Comparison of ENCODE assay signal across 9 mouse cellular contexts in the genomic region with DNA sequence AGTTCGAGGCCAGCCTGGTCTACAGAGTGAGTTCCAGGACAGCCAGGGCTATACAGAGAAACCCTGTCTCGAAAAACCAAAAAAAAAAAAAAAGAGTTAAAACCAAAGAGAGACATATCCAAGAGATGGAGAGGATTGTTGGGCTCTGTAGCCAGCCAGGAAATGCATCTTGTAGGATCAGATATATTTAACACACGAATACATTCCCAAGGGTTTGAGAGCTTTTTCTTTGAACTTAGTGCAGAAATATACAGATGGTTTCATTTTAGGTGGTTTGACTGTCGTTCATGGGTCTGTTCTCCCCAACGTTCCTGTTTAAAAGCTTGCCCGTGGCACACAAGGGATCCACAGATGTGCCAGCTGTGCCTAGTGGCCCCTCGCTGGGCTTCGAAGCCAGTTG. TPM values are rescaled to one million over a fixed set of nuclear protein-coding genes. Genes with fewer than 3 reads are reported as not detected.
DNase-seq lines count a peak whose midpoint lies in the region; ATAC-seq and TF ChIP-seq lines count a peak whose summit lies in the region.
"Had no signal": no experiment of that assay in that cellular context is flagged by ENCODE, and none has a peak within 500 bp of the region (broad histone marks: within the 10 kb centered on the region; RNA-seq: fewer than 3 reads in every experiment).

No protein-coding gene starts in this region.

- peaks cover 60% of the 10 kb centered on the region for H3K4me1 ChIP-seq in heart, embryonic 11.5 days (ENCODE audit: control insufficient read depth, insufficient read depth, low read length)
- peaks cover 39% of the 10 kb centered on the region for H3K4me1 ChIP-seq in cortical plate, adult 2 months (ENCODE audit: control insufficient read depth, insufficient read depth, low read length)
- H3K4me1 ChIP-seq in hindbrain, embryonic 14.5 days (replicated peaks; ENCODE audit: control insufficient read depth, insufficient read depth, low read length): peaks cover 72% of the 10 kb centered on the region
- peaks cover 73% of the 10 kb centered on the region for H3K4me1 ChIP-seq in midbrain, embryonic 12.5 days
- H3K4me1 ChIP-seq in cerebellum, adult 2 months (ENCODE audit: control insufficient read depth, insufficient read depth, low read length): peaks cover 28% of the 10 kb centered on the region

- no peak overlapping the region for H3K27ac ChIP-seq in heart, embryonic 11.5 days (ENCODE audit: low read depth, low read length)
- peak overlapping the region; percentile 89 for H3K27ac ChIP-seq in cortical plate, adult 2 months (ENCODE audit: insufficient read depth, low read length)
- peak overlapping the region; percentile 52 for H3K27ac ChIP-seq in hindbrain, embryonic 14.5 days
- H3K27ac ChIP-seq in midbrain, embryonic 12.5 days (replicated peaks): peak overlapping the region; percentile 54; the same call in 1 of the 2 replicates
- H3K27ac ChIP-seq in cerebellum, adult 2 months (ENCODE audit: insufficient read depth, low read length): no peak overlapping the region

- H3K4me2 ChIP-seq in heart, embryonic 11.5 days: no peak overlapping the region
- H3K4me2 ChIP-seq in hindbrain, embryonic 14.5 days (replicated peaks): no peak overlapping the region
- H3K4me2 ChIP-seq in midbrain, embryonic 12.5 days (replicated peaks): no peak overlapping the region

- no peak for DNase-seq in heart, postnatal 4 days
- DNase-seq in hindbrain, embryonic 14.5 days (ENCODE audit: low spot score): no peak
- DNase-seq in cerebellum, postnatal 36 days: no peak
- DNase-seq in cerebellum, adult 2 months: no peak
- no peak for DNase-seq in left cerebral cortex, adult 18-20 months (ENCODE audit: low spot score in 2 of 2)
- DNase-seq: spleen, adult 18-20 months had no signal

- no peak for TF ChIP-seq POLR2A in cortical plate, adult 2 months (IDR thresholded peaks at IDR 0.05; ENCODE audit: extremely low read depth, insufficient read depth, low read length)
- no peak for TF ChIP-seq POLR2A in cerebellum, adult 2 months (IDR thresholded peaks at IDR 0.05; ENCODE audit: borderline replicate concordance, insufficient read depth, low read length)

- no peaks in the 10 kb centered on the region for H3K9me3 ChIP-seq in heart, embryonic 11.5 days (replicated peaks; ENCODE audit: control insufficient read depth, low read length)
- H3K9me3 ChIP-seq in hindbrain, embryonic 14.5 days (ENCODE audit: control insufficient read depth, low read length): no peaks in the 10 kb centered on the region
- H3K9me3 ChIP-seq in midbrain, embryonic 12.5 days: no peaks in the 10 kb centered on the region

- H3K27me3 ChIP-seq in heart, embryonic 11.5 days (ENCODE audit: control insufficient read depth, insufficient read depth, low read length): no peaks in the 10 kb centered on the region
- H3K27me3 ChIP-seq in hindbrain, embryonic 14.5 days (ENCODE audit: control insufficient read depth, insufficient read depth, low read length): no peaks in the 10 kb centered on the region
- no peaks in the 10 kb centered on the region for H3K27me3 ChIP-seq in midbrain, embryonic 12.5 days
- no peaks in the 10 kb centered on the region for H3K27me3 ChIP-seq in cerebellum, adult 2 months (ENCODE audit: control insufficient read depth, insufficient read depth, low read length)

- no peak overlapping the region for H3K4me3 ChIP-seq in heart, embryonic 11.5 days (ENCODE audit: low read depth, low read length)
- no peak overlapping the region for H3K4me3 ChIP-seq in cortical plate, adult 2 months (ENCODE audit: insufficient read depth, low read length)
- no peak overlapping the region for H3K4me3 ChIP-seq in hindbrain, embryonic 14.5 days (replicated peaks; ENCODE audit: low read length)
- H3K4me3 ChIP-seq in midbrain, embryonic 12.5 days: no peak overlapping the region
- H3K4me3 ChIP-seq in cerebellum, adult 2 months (replicated peaks; ENCODE audit: insufficient read depth, low read depth, low read length): no peak overlapping the region

- ATAC-seq in heart, embryonic 11.5 days (replicated peaks; ENCODE audit: insufficient number of reproducible peaks, low FRiP score, low TSS enrichment): no peak
- no peak for ATAC-seq in hindbrain, embryonic 14.5 days (ENCODE audit: low FRiP score)
- ATAC-seq in midbrain, embryonic 12.5 days (ENCODE audit: low FRiP score, low read depth): no peak

- no peaks in the 10 kb centered on the region for H3K36me3 ChIP-seq in heart, embryonic 11.5 days (ENCODE audit: control insufficient read depth, insufficient read depth, low read length)
- H3K36me3 ChIP-seq in hindbrain, embryonic 14.5 days (replicated peaks; ENCODE audit: control insufficient read depth, insufficient read depth): no peaks in the 10 kb centered on the region
- H3K36me3 ChIP-seq in midbrain, embryonic 12.5 days: no peaks in the 10 kb centered on the region

- TF ChIP-seq CTCF in cortical plate, adult 2 months (IDR thresholded peaks at IDR 0.05; ENCODE audit: extremely low read depth, insufficient read depth, low read length): no peak
- TF ChIP-seq CTCF in cerebellum, adult 2 months (IDR thresholded peaks at IDR 0.05; ENCODE audit: borderline replicate concordance, insufficient read depth, low read depth, low read length): no peak

- H3K9ac ChIP-seq in heart, embryonic 11.5 days (ENCODE audit: low read depth, low read length): 0 out of 2 replicates have a peak overlapping the region, but pooled peaks have one; percentile 39
- H3K9ac ChIP-seq in hindbrain, embryonic 14.5 days: 0 out of 2 replicates have a peak overlapping the region, but pooled peaks have one; percentile 9
- 0 out of 2 replicates have a peak overlapping the region, but pooled peaks have one; percentile 12 for H3K9ac ChIP-seq in midbrain, embryonic 12.5 days (replicated peaks)

- WGBS in heart, embryonic 11.5 days (ENCODE audit: insufficient replicate concordance): 74% methylated on average over 7 of the region's 8 CpGs
- 66% methylated on average over 7 of the region's 8 CpGs for WGBS in hindbrain, embryonic 14.5 days
- WGBS in midbrain, embryonic 12.5 days: 79% methylated on average over 8 of the region's 8 CpGs
- 78% methylated on average over 8 of the region's 8 CpGs for WGBS in cerebellum, adult 2 months

RNA-seq across cellular contexts. Expression of a gene that starts 39.2 kb away (rescaled TPM):
- 4.9 and 6.1 TPM in 2 replicates for polyA plus RNA-seq in heart, embryonic 11.5 days (2014; fragmentation: Nextera tagmentation; extraction: Ambion mirVana)
- total RNA-seq in heart, postnatal 4 days (2021): 10 to 100 TPM; 24.7 to 27.2 TPM
- polyA plus RNA-seq in cortical plate, adult 2 months (2012; rRNA removed): 43.1 and 43.5 TPM in 2 replicates
- 25.1 and 26.8 TPM in 2 replicates for polyA plus RNA-seq in hindbrain, embryonic 14.5 days (2014; fragmentation: Nextera tagmentation; extraction: Ambion mirVana)
- polyA plus RNA-seq in midbrain, embryonic 12.5 days (2016; fragmentation: Nextera tagmentation; extraction: Ambion mirVana): 13.7 and 14.9 TPM in 2 replicates
- polyA plus RNA-seq in cerebellum, adult 2 months (2012; rRNA removed): 22.0 and 25.3 TPM in 2 replicates
- total RNA-seq in left cerebral cortex, adult 18-20 months (2021): 10 to 100 TPM; 87.3 to 92.1 TPM

Comparison
In these comparisons a context has a peak if more than half of its experiments do, and no peak if none do; other contexts are left out.
1. H3K27ac ChIP-seq: peak in cortical plate, adult 2 months (single experiment), hindbrain, embryonic 14.5 days (single experiment) and midbrain, embryonic 12.5 days (single experiment); none in heart, embryonic 11.5 days (single experiment) and cerebellum, adult 2 months (single experiment).
2. Peak in every context shown above with its lines, with median percentiles within 50 percentile points of each other: H3K9ac ChIP-seq.